Mouse (Mus musculus): Measurements from ENCODE around the gene Atf4.

Atf4 gene

GRCm38 (mm10) chr15:80232331-80232730 lies 22.7 kb upstream of the Atf4 start:
- H3K27me3 ChIP-seq (ENCODE audit: control insufficient read depth, insufficient read depth, low read length, poor library complexity, severe bottlenecking) = no peaks in the 10 kb centered on the region
- no peak for DNase-seq (ENCODE audit: low read depth, low spot score)
- H3K36me3 ChIP-seq (ENCODE audit: control insufficient read depth, insufficient read depth, low read length, poor library complexity, severe bottlenecking) = peaks cover 5% of the 10 kb centered on the region

GRCm38 (mm10) chr15:80233053-80233452 lies 21.9 kb upstream of the Atf4 start:
- no peak for DNase-seq (ENCODE audit: low read depth, low spot score)
- no peaks in the 10 kb centered on the region for H3K27me3 ChIP-seq (ENCODE audit: control insufficient read depth, insufficient read depth, low read length, poor library complexity, severe bottlenecking)
- H3K36me3 ChIP-seq (ENCODE audit: control insufficient read depth, insufficient read depth, low read length, poor library complexity, severe bottlenecking) = peaks cover 5% of the 10 kb centered on the region

- DNase-seq (ENCODE audit: low read depth, low spot score) = peak; percentile 99
- no peaks in the 10 kb centered on the region for H3K27me3 ChIP-seq (ENCODE audit: control insufficient read depth, insufficient read depth, low read length, poor library complexity, severe bottlenecking)
- H3K36me3 ChIP-seq (ENCODE audit: control insufficient read depth, insufficient read depth, low read length, poor library complexity, severe bottlenecking) = peaks cover 9% of the 10 kb centered on the region
Observed at GRCm38 (mm10) chr15:80233733-80234509, 21.1 kb upstream of the Atf4 start, which contains the start of gene Mief1. TSS of gene Mief1 (plus strand) at chr15:80234018.

GRCm38 (mm10) chr15:80235535-80235934 lies 19.4 kb upstream of the Atf4 start, which contains the start of gene AC140267.1:
TSS of gene AC140267.1 (plus strand) at chr15:80235835.
- H3K36me3 ChIP-seq (ENCODE audit: control insufficient read depth, insufficient read depth, low read length, poor library complexity, severe bottlenecking) = peaks cover 9% of the 10 kb centered on the region
- no peaks in the 10 kb centered on the region for H3K27me3 ChIP-seq (ENCODE audit: control insufficient read depth, insufficient read depth, low read length, poor library complexity, severe bottlenecking)
- no peak for DNase-seq (ENCODE audit: low read depth, low spot score)

- no peak for DNase-seq (ENCODE audit: low read depth, low spot score)
- Histone ChIP-seq H3K27me3 (ENCODE audit: control insufficient read depth, insufficient read depth, low read length, poor library complexity, severe bottlenecking) (no peaks in the 10 kb centered on the region), H3K36me3 (ENCODE audit: control insufficient read depth, insufficient read depth, low read length, poor library complexity, severe bottlenecking) (peaks cover 30% of the 10 kb centered on the region)
Observed at GRCm38 (mm10) chr15:80248135-80248534, 6.8 kb upstream of the Atf4 start.

- Histone ChIP-seq H3K27me3 (ENCODE audit: control insufficient read depth, insufficient read depth, low read length, poor library complexity, severe bottlenecking) (no peaks in the 10 kb centered on the region), H3K36me3 (ENCODE audit: control insufficient read depth, insufficient read depth, low read length, poor library complexity, severe bottlenecking) (peaks cover 30% of the 10 kb centered on the region)
- DNase-seq (ENCODE audit: low read depth, low spot score) = no peak
Observed at GRCm38 (mm10) chr15:80248596-80248995, 6.4 kb upstream of the Atf4 start.

- peaks cover 28% of the 10 kb centered on the region for H3K36me3 ChIP-seq (ENCODE audit: control insufficient read depth, insufficient read depth, low read length, poor library complexity, severe bottlenecking)
- no peaks in the 10 kb centered on the region for H3K27me3 ChIP-seq (ENCODE audit: control insufficient read depth, insufficient read depth, low read length, poor library complexity, severe bottlenecking)
- DNase-seq (ENCODE audit: low read depth, low spot score) = no peak
Observed at GRCm38 (mm10) chr15:80249672-80250071, 5.3 kb upstream of the Atf4 start.

GRCm38 (mm10) chr15:80250586-80250985 lies 4.4 kb upstream of the Atf4 start:
- H3K27me3 ChIP-seq (ENCODE audit: control insufficient read depth, insufficient read depth, low read length, poor library complexity, severe bottlenecking) = no peaks in the 10 kb centered on the region
- H3K36me3 ChIP-seq (ENCODE audit: control insufficient read depth, insufficient read depth, low read length, poor library complexity, severe bottlenecking) = peaks cover 24% of the 10 kb centered on the region
- DNase-seq (ENCODE audit: low read depth, low spot score) = no peak

- Histone ChIP-seq H3K27me3 (ENCODE audit: control insufficient read depth, insufficient read depth, low read length, poor library complexity, severe bottlenecking) (no peaks in the 10 kb centered on the region), H3K36me3 (ENCODE audit: control insufficient read depth, insufficient read depth, low read length, poor library complexity, severe bottlenecking) (peaks cover 28% of the 10 kb centered on the region)
- DNase-seq (ENCODE audit: low read depth, low spot score) = no peak
Observed at GRCm38 (mm10) chr15:80253530-80253929, 1.5 kb upstream of the Atf4 start.

- Histone ChIP-seq H3K27me3 (ENCODE audit: control insufficient read depth, insufficient read depth, low read length, poor library complexity, severe bottlenecking) (no peaks in the 10 kb centered on the region), H3K36me3 (ENCODE audit: control insufficient read depth, insufficient read depth, low read length, poor library complexity, severe bottlenecking) (peaks cover 31% of the 10 kb centered on the region)
- peak; percentile 19 for DNase-seq (ENCODE audit: low read depth, low spot score)
Observed at GRCm38 (mm10) chr15:80254207-80254606, 777 bp upstream of the Atf4 start.

- DNase-seq (ENCODE audit: low read depth, low spot score) = peak; percentile 93
- no peaks in the 10 kb centered on the region for H3K27me3 ChIP-seq (ENCODE audit: control insufficient read depth, insufficient read depth, low read length, poor library complexity, severe bottlenecking)
- H3K36me3 ChIP-seq (ENCODE audit: control insufficient read depth, insufficient read depth, low read length, poor library complexity, severe bottlenecking) = peaks cover 23% of the 10 kb centered on the region
Observed at GRCm38 (mm10) chr15:80255646-80256121, 700 bp downstream of the Atf4 start.

GRCm38 (mm10) chr15:80256242-80256641 lies 1.3 kb downstream of the Atf4 start:
- no peak for DNase-seq (ENCODE audit: low read depth, low spot score)
- H3K27me3 ChIP-seq (ENCODE audit: control insufficient read depth, insufficient read depth, low read length, poor library complexity, severe bottlenecking) = no peaks in the 10 kb centered on the region
- peaks cover 23% of the 10 kb centered on the region for H3K36me3 ChIP-seq (ENCODE audit: control insufficient read depth, insufficient read depth, low read length, poor library complexity, severe bottlenecking)

- Histone ChIP-seq H3K27me3 (ENCODE audit: control insufficient read depth, insufficient read depth, low read length, poor library complexity, severe bottlenecking) (no peaks in the 10 kb centered on the region), H3K36me3 (ENCODE audit: control insufficient read depth, insufficient read depth, low read length, poor library complexity, severe bottlenecking) (peaks cover 23% of the 10 kb centered on the region)
- peak; percentile 14 for DNase-seq (ENCODE audit: low read depth, low spot score)
Observed at GRCm38 (mm10) chr15:80256656-80257601, 1.9 kb downstream of the Atf4 start.

GRCm38 (mm10) chr15:80257602-80258239 lies 2.7 kb downstream of the Atf4 start:
- DNase-seq (ENCODE audit: low read depth, low spot score) = peak; percentile 24
- H3K27me3 ChIP-seq (ENCODE audit: control insufficient read depth, insufficient read depth, low read length, poor library complexity, severe bottlenecking) = no peaks in the 10 kb centered on the region
- peaks cover 23% of the 10 kb centered on the region for H3K36me3 ChIP-seq (ENCODE audit: control insufficient read depth, insufficient read depth, low read length, poor library complexity, severe bottlenecking)

All from splenic B cell, adult 2 months (primary cell).